Mouse (Mus musculus): ENCODE measurements around the gene Pabpc6. TPM values are rescaled to one million over a fixed set of nuclear protein-coding genes. Genes with fewer than 3 reads are reported as not detected.

Pabpc6 gene
- not detected in 2 replicates for polyA plus RNA-seq (2015; fragmentation: Nextera tagmentation; extraction: Ambion mirVana)

DNA sequence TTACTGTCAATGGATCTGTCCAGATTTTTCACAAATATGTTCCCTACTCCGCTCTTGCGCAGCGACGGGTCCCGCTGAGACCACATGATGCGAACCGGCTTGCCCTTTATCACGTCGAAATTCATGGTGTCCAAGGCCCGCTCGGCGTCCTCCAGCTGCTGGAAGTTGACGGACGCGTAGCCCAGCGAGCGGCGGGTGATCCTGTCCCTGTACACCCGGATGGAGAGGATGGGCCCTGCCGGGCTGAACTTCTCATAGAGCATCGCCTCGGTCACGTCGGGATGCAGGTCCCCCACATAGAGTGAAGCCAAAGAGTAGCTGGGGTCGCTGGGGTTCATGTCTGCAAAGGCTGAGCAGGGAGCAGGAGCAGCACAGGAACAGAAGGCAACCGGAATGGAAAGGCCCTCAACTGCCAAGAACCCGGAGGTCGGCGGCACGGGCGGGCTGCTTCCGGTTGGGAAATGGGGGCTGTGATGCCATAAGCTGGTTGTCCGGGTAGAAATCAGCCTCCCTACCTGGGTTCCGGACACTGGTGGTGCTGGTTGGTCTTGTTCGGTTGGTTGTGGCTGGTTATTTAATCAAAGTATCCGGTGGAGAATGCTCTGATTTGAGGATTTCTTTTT lies at the start of gene Pabpc6:
Pabpc6 (minus strand) TSS at position 435 of the 623 bp plus-strand sequence.
- no peak for ATAC-seq (ENCODE audit: insufficient number of reproducible peaks, insufficient read depth, low FRiP score, low TSS enrichment, low read depth)
- H3K4me3 ChIP-seq, result no peak within 1 kb of the TSS
- H3K36me3 ChIP-seq, result no peaks in the 10 kb centered on the region
- H3K9me3 ChIP-seq, result 0 out of 2 replicates have a peak, but pooled peaks cover 3% of the 10 kb centered on the region
- H3K27ac ChIP-seq, result no peak within 1 kb of the TSS
- 94% methylated on average over 36 of the region's 36 CpGs for WGBS
- no peaks in the 10 kb centered on the region for H3K27me3 ChIP-seq
- H3K9ac ChIP-seq, result no peak within 1 kb of the TSS
- H3K4me2 ChIP-seq, result no peak within 1 kb of the TSS
- no peaks in the 10 kb centered on the region for H3K4me1 ChIP-seq

DNA sequence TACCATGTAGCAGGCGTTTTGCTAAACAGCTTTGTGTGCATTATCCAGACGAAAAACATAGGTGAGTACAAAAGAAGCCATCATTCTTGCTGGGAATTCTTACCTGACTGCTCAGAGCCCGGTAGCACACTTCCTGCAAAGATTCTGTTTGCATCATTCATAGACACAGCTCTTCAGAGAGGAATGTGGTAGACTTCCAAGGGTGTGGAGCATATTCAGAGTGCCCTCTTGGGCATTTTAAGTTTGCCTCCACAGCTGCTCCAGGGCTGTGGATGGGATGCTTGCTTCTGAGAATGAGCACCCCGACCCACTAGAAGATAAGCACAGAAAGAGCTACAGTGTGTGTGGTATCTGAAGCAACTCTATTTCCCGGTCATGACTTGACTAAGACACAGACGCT lies 41.4 kb upstream of the Pabpc6 start:
- Histone ChIP-seq H3K4me1 (no peaks in the 10 kb centered on the region), H3K27me3 (no peaks in the 10 kb centered on the region), H3K9ac (no peak overlapping the region), H3K4me3 (no peak overlapping the region), H3K36me3 (no peaks in the 10 kb centered on the region), H3K27ac (no peak overlapping the region), H3K9me3 (no peaks in the 10 kb centered on the region), H3K4me2 (no peak overlapping the region)
- 84% methylated on average over 6 of the region's 6 CpGs for WGBS
- ATAC-seq (ENCODE audit: insufficient number of reproducible peaks, insufficient read depth, low FRiP score, low TSS enrichment, low read depth), result no peak

DNA sequence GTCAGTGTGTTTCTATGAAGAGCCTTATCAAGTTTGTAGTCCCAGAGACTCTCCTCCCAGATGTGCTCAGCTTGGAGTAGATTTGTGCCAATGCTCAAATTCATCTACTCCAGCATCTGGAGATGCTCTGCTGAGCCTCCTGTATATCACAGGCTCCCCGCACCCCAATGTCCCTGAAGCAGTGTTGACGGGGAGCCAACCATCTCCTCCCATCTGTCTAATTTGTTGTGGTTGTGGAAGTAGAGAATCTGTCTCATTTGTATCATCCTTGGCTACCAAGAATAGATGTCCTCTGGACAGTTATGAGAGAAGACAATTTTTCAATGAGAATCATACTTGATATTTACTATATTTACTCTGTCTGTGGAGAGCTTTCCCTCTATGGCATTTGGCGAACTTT lies 39.4 kb upstream of the Pabpc6 start:
- ATAC-seq (ENCODE audit: insufficient number of reproducible peaks, insufficient read depth, low FRiP score, low TSS enrichment, low read depth), result no peak

DNA sequence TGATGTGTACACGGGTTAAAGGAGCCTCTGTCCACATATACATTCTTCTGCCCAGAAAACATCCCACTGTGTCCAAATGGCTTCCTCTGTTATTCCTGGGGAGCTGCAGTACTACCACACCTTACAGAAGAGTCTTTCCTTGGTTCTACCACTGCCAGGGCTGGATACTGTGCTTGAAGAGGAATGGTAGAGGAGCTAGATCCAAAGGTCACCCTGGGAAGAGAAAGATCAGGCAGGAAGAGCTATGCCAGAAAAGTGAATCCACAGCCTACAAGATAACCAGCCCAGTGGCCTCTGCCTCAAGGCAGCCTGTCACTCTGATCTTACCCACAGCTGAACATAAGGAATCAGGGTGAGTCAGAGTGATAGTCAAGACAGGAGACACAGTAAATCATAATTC lies 37.8 kb upstream of the Pabpc6 start:
- 81% methylated on average over 1 of the region's 1 CpGs for WGBS
- no peaks in the 10 kb centered on the region for H3K36me3 ChIP-seq
- no peaks in the 10 kb centered on the region for H3K9me3 ChIP-seq
- H3K27me3 ChIP-seq, result no peaks in the 10 kb centered on the region
- no peaks in the 10 kb centered on the region for H3K4me1 ChIP-seq
- H3K27ac ChIP-seq, result no peak overlapping the region
- ATAC-seq (ENCODE audit: insufficient number of reproducible peaks, insufficient read depth, low FRiP score, low TSS enrichment, low read depth), result no peak
- H3K9ac ChIP-seq, result no peak overlapping the region
- no peak overlapping the region for H3K4me3 ChIP-seq
- H3K4me2 ChIP-seq, result no peak overlapping the region

More for the DNA sequence above, 39.4 kb upstream of the Pabpc6 start:
- no peak overlapping the region for H3K9ac ChIP-seq
- 86% methylated on average over 3 of the region's 3 CpGs for WGBS
- H3K4me2 ChIP-seq, result no peak overlapping the region
- no peak overlapping the region for H3K27ac ChIP-seq
- H3K4me1 ChIP-seq, result no peaks in the 10 kb centered on the region
- H3K9me3 ChIP-seq, result no peaks in the 10 kb centered on the region
- no peaks in the 10 kb centered on the region for H3K36me3 ChIP-seq
- no peaks in the 10 kb centered on the region for H3K27me3 ChIP-seq
- no peak overlapping the region for H3K4me3 ChIP-seq

DNA sequence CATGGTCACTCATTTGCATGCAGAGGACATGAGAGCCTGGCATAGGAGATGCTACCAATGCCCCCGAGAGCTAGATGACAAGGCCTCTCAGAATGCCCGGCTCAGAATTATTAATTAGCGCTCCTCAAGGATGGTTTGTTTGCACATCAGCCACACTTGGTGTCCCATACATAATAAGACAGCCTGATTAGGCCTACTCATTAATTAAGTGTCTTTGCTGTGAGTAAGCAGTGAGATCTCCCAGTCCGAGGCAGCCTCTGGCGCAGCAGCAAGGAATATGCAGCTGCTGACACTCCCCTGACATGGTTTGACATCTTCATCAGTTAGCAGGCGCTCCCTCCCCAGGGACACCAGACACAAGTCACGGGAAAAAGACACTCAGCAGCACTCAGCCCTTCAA lies 28.2 kb upstream of the Pabpc6 start:
- 74% methylated on average over 7 of the region's 7 CpGs for WGBS

DNA sequence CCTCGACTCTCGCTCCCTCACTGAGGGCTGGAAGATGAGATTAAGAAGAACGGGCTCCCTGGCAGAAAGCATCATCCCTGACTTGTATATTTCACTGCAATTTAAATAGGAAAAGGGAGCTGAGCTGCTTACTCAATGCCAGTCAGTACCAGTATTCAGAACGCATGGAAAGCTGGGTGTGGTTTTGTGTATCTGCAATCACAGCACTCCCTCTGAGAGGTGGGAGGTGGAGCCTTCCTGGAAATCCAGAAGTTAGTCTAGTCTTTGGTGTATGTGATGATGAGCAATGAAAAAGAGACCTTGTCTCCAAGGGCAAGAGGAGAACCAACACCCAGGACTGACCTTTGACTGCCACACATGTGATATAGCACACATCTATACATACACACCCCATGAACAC lies 21.7 kb upstream of the Pabpc6 start:
- Histone ChIP-seq H3K27me3 (no peaks in the 10 kb centered on the region), H3K36me3 (no peaks in the 10 kb centered on the region), H3K4me3 (no peak overlapping the region), H3K27ac (no peak overlapping the region), H3K4me2 (no peak overlapping the region), H3K4me1 (0 out of 2 replicates have a peak, but pooled peaks cover 4% of the 10 kb centered on the region), H3K9me3 (no peaks in the 10 kb centered on the region; the same call in 1 of the 2 replicates), H3K9ac (no peak overlapping the region)
- 68% methylated on average over 4 of the region's 4 CpGs for WGBS
- no peak for ATAC-seq (ENCODE audit: insufficient number of reproducible peaks, insufficient read depth, low FRiP score, low TSS enrichment, low read depth)

More for the DNA sequence above, 28.2 kb upstream of the Pabpc6 start:
- no peak overlapping the region for H3K4me3 ChIP-seq
- H3K4me1 ChIP-seq, result no peaks in the 10 kb centered on the region
- no peak overlapping the region for H3K27ac ChIP-seq
- H3K9me3 ChIP-seq, result no peaks in the 10 kb centered on the region
- no peak overlapping the region for H3K4me2 ChIP-seq
- no peaks in the 10 kb centered on the region for H3K36me3 ChIP-seq
- ATAC-seq (ENCODE audit: insufficient number of reproducible peaks, insufficient read depth, low FRiP score, low TSS enrichment, low read depth), result no peak
- H3K9ac ChIP-seq, result no peak overlapping the region
- H3K27me3 ChIP-seq, result no peaks in the 10 kb centered on the region

DNA sequence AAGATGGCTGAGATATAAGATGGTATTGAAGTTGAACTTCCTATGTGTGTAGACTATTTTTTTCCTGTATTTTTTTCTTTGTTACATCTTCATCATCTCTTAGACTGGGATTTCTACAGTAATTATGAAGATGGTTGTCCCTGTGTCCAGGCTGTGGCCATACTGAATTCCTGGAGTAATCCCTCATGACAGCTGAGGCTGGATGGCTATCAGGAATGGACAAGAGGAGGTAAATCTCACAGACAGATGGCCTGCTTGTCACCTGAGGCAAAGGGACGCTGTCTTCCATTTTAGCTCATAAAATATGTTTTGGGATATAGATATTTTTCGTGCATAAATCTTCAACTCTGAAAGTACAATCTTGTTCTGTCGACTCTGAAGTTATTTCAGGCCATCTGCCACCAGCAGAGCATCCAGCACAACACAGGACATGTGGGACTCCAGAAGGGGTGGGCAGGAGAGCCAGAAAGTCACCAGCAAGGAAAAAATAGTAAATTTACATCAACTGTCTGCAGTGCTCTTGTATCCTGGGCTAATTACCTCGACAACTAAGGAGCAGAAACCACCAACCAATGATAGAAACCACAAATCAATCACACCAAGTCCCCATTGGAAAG lies 14.1 kb upstream of the Pabpc6 start:
- Histone ChIP-seq H3K9me3 (no peaks in the 10 kb centered on the region; the same call in 1 of the 2 replicates), H3K4me1 (no peaks in the 10 kb centered on the region), H3K27me3 (no peaks in the 10 kb centered on the region), H3K4me3 (no peak overlapping the region), H3K4me2 (no peak overlapping the region), H3K9ac (no peak overlapping the region), H3K36me3 (no peaks in the 10 kb centered on the region), H3K27ac (no peak overlapping the region)
- 72% methylated on average over 4 of the region's 4 CpGs for WGBS
- ATAC-seq (ENCODE audit: insufficient number of reproducible peaks, insufficient read depth, low FRiP score, low TSS enrichment, low read depth), result no peak

DNA sequence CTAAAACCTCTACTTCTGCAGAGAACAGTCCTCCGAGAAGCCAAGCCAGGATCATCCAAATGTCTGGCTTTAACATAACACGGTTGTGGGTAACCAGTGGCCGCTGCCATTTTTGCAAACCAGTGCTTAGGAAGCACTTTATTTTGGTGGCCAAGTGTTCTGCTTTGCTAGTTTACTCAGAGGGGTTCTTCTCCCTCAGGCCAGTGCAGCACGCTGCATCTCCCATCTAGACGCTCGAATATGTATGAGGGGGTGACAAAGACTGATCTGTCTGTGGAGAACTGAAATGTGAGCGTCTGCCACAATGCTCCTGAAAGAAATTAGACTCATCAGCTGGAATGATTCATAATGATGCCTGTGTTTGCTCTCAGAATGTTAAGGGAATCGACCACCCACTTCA lies 11.2 kb upstream of the Pabpc6 start:
- no peak overlapping the region for H3K4me2 ChIP-seq
- H3K27ac ChIP-seq, result no peak overlapping the region
- H3K9me3 ChIP-seq, result no peaks in the 10 kb centered on the region
- no peaks in the 10 kb centered on the region for H3K36me3 ChIP-seq
- ATAC-seq (ENCODE audit: insufficient number of reproducible peaks, insufficient read depth, low FRiP score, low TSS enrichment, low read depth), result no peak
- H3K4me3 ChIP-seq, result no peak overlapping the region
- no peaks in the 10 kb centered on the region for H3K4me1 ChIP-seq
- no peaks in the 10 kb centered on the region for H3K27me3 ChIP-seq
- 50% methylated on average over 8 of the region's 8 CpGs for WGBS
- no peak overlapping the region for H3K9ac ChIP-seq

DNA sequence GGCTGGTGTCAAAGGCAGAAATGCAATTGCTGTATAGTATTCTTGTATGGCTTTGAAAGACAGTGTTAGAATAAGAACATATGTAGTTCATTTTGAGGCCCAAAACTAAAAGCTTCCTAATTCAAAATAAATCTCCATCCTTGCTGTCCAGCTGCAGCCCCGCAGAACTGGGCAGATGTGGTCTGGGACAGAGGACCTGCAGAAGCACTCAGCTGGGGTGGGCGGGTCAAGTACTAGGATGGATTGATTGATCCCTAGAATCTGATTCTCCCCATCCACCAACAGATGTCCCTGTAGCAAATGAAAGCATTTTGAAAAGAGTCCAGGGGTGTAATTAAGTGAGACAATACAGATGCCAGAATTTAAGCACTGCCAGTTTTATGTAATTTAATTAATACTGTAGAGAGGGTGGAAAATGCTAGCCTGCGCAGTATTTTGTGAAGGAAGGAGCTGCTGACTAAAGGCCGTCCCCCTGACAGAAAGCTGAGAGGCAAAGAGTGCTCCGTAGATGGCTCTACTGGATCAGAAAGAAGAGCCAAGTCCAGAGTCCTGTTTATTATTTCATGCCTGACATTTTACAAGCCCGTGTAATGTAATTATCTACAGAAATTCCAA lies 5.8 kb upstream of the Pabpc6 start:
- Histone ChIP-seq H3K9ac (no peak overlapping the region), H3K27ac (no peak overlapping the region), H3K4me3 (no peak overlapping the region), H3K36me3 (no peaks in the 10 kb centered on the region), H3K4me2 (no peak overlapping the region), H3K9me3 (no peaks in the 10 kb centered on the region), H3K27me3 (no peaks in the 10 kb centered on the region), H3K4me1 (peaks cover 6% of the 10 kb centered on the region)
- 47% methylated on average over 6 of the region's 6 CpGs for WGBS
- no peak for ATAC-seq (ENCODE audit: insufficient number of reproducible peaks, insufficient read depth, low FRiP score, low TSS enrichment, low read depth)

DNA sequence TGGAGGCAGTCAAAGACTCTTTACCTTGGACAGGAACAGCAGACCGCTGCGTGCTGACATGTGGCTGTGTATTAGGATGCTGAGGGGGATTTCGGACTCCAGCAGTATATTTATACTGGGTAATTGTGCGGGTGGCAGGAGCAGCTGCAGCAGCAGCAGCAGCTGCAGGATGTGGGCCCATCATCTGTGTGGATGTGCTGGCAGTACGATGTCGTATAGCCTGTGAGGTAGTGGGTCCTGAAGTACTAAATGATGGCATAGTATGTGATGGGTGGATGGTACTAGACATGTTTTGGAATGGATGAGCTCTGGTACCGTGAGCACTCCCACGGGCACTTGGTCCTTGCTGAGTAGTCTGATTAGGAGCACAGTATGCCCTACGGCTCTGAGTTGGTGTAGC lies 1.6 kb downstream of the Pabpc6 start:
- no peak for ATAC-seq (ENCODE audit: insufficient number of reproducible peaks, insufficient read depth, low FRiP score, low TSS enrichment, low read depth)
- Histone ChIP-seq H3K36me3 (no peaks in the 10 kb centered on the region), H3K4me1 (no peaks in the 10 kb centered on the region), H3K4me3 (no peak overlapping the region), H3K9me3 (0 out of 2 replicates have a peak, but pooled peaks cover 3% of the 10 kb centered on the region), H3K27me3 (no peaks in the 10 kb centered on the region), H3K4me2 (no peak overlapping the region), H3K9ac (no peak overlapping the region), H3K27ac (no peak overlapping the region)
- WGBS, result 93% methylated on average over 9 of the region's 9 CpGs

DNA sequence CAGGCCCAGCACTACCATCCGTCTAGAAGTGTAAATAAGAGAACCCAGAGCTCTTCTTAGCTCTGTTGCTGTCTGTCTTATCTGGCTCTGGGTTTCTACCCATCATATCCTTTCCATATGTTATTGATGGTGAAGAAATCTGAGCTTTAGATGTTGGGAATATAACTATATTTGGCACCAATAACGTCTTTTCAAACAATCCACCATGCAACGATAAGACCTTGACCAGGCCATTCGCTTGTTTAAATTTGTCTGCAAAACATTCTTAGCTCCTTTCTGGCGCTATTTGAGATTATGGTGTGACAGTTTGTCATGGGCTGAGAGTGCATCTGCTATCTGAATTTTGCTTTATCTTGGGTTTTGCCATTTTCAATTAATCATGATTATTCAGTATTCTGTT lies 10.9 kb downstream of the Pabpc6 start:
- Histone ChIP-seq H3K4me1 (no peaks in the 10 kb centered on the region), H3K27ac (no peak overlapping the region), H3K4me2 (no peak overlapping the region), H3K4me3 (no peak overlapping the region), H3K9ac (no peak overlapping the region), H3K9me3 (no peaks in the 10 kb centered on the region), H3K27me3 (no peaks in the 10 kb centered on the region), H3K36me3 (no peaks in the 10 kb centered on the region)
- WGBS, result 77% methylated on average over 5 of the region's 5 CpGs
- no peak for ATAC-seq (ENCODE audit: insufficient number of reproducible peaks, insufficient read depth, low FRiP score, low TSS enrichment, low read depth)

DNA sequence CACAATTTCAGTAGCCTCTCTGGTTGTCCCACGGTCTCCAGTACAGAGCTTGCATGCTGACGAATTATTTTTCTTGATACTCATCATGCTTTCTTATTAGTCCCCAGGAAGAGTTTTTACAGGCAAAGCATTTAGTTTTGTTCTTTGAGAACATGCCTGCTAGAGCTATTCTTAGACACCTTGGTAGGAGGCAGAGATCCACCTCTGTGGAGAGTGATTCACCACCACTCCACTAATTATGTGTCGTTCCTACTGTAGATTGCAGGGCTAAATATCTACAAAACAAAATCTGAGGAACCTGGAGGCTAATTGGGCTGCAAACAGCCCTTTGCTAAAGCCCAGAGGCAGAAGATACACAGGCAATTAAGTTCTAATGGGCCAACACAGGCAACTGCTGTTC lies 15.4 kb downstream of the Pabpc6 start:
- Histone ChIP-seq H3K4me2 (no peak overlapping the region), H3K4me3 (no peak overlapping the region), H3K27ac (no peak overlapping the region), H3K27me3 (no peaks in the 10 kb centered on the region), H3K9me3 (no peaks in the 10 kb centered on the region), H3K9ac (no peak overlapping the region), H3K4me1 (no peaks in the 10 kb centered on the region), H3K36me3 (no peaks in the 10 kb centered on the region)
- WGBS, result 81% methylated on average over 3 of the region's 3 CpGs
- ATAC-seq (ENCODE audit: insufficient number of reproducible peaks, insufficient read depth, low FRiP score, low TSS enrichment, low read depth), result no peak
